Mouse (Mus musculus) cortical plate, adult 2 months (tissue): Measurements from ENCODE around the gene Tfb1m.

ENCODE experiments used
- CTCF ChIP-seq: fragments of 200-500 bp; IDR thresholded peaks from 2 replicates; pipeline ENCODE4 v1.5.1; 2011; ENCODE audit warnings: mild to moderate bottlenecking, control low read depth, low read length; ENCODE audit not compliant: insufficient read depth; ENCODE audit errors: extremely low read depth
- POLR2A ChIP-seq: fragments of 200-500 bp; IDR thresholded peaks from 2 replicates; pipeline ENCODE4 v1.6.1; 2011; ENCODE audit warnings: mild to moderate bottlenecking, low read length, control low read depth; ENCODE audit not compliant: insufficient read depth; ENCODE audit errors: extremely low read depth

GRCm38 (mm10) chr17:3485851-3486250 is 71.7 kb downstream of the Tfb1m start:
- no peak for TF ChIP-seq CTCF
- TF ChIP-seq POLR2A, result no peak
